Mouse (Mus musculus) frontal cortex, postnatal 25 days (tissue): ENCODE data around the gene Nek7.

Source experiments
- DNase-seq, 2 experiments: peaks; one replicate each; pipeline ENCODE4 v3.0.0; 2022; ENCODE audit warnings: low spot score in 2 of 2

Nek7 gene

GRCm38 (mm10) chr1:138619996-138620461 is at the start of gene Nek7:
Gene Nek7, minus strand, starts transcription at chr1:138620141.
- DNase-seq = no peak

GRCm38 (mm10) chr1:138662342-138662741 is 42.4 kb upstream of the Nek7 start:
- DNase-seq = no peak

- DNase-seq = no peak
These were observed 34.3 kb upstream of the Nek7 start for GRCm38 (mm10) chr1:138654212-138654611.

- DNase-seq = no peak
These were observed 25.1 kb upstream of the Nek7 start for GRCm38 (mm10) chr1:138644991-138645390.

- DNase-seq = no peak
These were observed 23.4 kb upstream of the Nek7 start for GRCm38 (mm10) chr1:138643306-138643830.

- no peak for DNase-seq
These were observed 21.1 kb upstream of the Nek7 start for GRCm38 (mm10) chr1:138640934-138641461.

GRCm38 (mm10) chr1:138637850-138638249 is 17.9 kb upstream of the Nek7 start:
- DNase-seq = no peak

GRCm38 (mm10) chr1:138634561-138634960 is 14.6 kb upstream of the Nek7 start:
- DNase-seq = no peak

GRCm38 (mm10) chr1:138628919-138629318 is 9.0 kb upstream of the Nek7 start:
- no peak for DNase-seq

GRCm38 (mm10) chr1:138628486-138628885 is 8.5 kb upstream of the Nek7 start:
- DNase-seq = no peak

- no peak for DNase-seq
These were observed 7.9 kb upstream of the Nek7 start for GRCm38 (mm10) chr1:138627804-138628203.

GRCm38 (mm10) chr1:138626288-138626687 is 6.3 kb upstream of the Nek7 start:
- no peak for DNase-seq

- no peak for DNase-seq
These were observed 3.9 kb upstream of the Nek7 start for GRCm38 (mm10) chr1:138623870-138624269.

GRCm38 (mm10) chr1:138622831-138623230 is 2.9 kb upstream of the Nek7 start:
- DNase-seq = no peak

GRCm38 (mm10) chr1:138622431-138622830 is 2.5 kb upstream of the Nek7 start:
- no peak for DNase-seq

- peak; percentile 96 to 98 for DNase-seq
These were observed 598 bp downstream of the Nek7 start for GRCm38 (mm10) chr1:138619114-138619971.

- peak; percentile 63 to 68 for DNase-seq
These were observed 2.0 kb downstream of the Nek7 start for GRCm38 (mm10) chr1:138618012-138618354.

GRCm38 (mm10) chr1:138617279-138618011 is 2.5 kb downstream of the Nek7 start:
- DNase-seq = no peak

GRCm38 (mm10) chr1:138615388-138615787 is 4.6 kb downstream of the Nek7 start:
- DNase-seq = no peak

- no peak for DNase-seq
These were observed 5.2 kb downstream of the Nek7 start for GRCm38 (mm10) chr1:138614552-138615287.

- no peak for DNase-seq
These were observed 7.8 kb downstream of the Nek7 start for GRCm38 (mm10) chr1:138612177-138612576.

GRCm38 (mm10) chr1:138609176-138609575 is 10.8 kb downstream of the Nek7 start:
- DNase-seq = no peak
